Mouse (Mus musculus): ENCODE data around the gene Bcl11a.

The Bcl11a gene

DNA sequence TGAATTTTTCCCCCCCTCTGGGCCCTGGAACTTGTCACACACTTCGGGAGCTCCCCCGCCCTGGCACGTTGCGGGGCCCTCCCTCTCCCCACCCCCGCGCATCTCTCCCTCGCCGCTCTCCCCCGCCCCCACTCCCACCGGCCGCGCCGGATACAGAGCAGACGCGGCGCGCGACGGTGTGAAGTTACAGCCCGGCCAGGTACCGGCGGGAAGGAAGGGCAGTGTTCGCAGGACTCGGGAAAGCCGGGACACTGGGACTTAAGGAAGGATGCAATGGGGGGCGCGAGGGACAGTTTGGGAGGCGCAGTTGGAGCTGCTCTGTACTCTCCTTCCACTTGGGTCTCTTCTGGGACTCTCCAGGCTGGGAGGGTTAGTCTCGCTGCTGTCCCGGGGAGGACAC, 2.7 kb downstream of the Bcl11a start:
- DNase-seq = peak in 1 of 2 experiments; percentile 33

DNA sequence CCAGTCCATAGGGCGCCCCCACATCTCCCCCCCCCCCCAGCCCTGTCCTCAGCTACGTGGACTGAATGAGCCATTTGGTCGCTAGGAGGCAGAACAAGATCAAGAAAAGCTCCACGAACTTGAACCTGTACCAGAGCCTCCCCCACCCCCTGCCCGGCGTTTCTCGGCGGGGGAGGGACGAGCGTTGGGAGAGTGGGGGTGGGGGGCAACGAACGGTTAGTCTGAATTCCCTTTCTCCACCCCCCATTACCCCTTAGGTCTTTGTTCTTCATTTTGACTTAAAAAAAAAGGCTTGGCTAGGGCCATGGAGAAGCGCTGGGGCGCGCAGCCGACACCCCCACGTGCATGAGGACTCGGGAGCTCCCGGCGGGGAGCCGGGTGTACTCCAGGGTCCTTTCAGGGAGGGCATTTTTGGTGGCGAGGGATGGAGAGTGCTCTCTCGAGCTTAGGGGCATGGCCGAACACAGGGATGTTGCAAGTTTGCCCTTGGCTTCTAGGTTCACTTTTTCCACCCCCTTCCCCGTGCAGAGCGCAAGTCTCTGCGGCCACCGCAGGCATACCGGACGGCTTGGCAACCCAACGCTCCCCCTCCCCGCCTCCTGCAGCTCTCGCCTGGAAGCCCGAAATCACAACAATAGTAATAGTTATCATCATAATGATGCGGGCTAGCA, 3.3 kb downstream of the Bcl11a start:
- peak in 1 of 2 experiments; percentile 60 for DNase-seq

DNA sequence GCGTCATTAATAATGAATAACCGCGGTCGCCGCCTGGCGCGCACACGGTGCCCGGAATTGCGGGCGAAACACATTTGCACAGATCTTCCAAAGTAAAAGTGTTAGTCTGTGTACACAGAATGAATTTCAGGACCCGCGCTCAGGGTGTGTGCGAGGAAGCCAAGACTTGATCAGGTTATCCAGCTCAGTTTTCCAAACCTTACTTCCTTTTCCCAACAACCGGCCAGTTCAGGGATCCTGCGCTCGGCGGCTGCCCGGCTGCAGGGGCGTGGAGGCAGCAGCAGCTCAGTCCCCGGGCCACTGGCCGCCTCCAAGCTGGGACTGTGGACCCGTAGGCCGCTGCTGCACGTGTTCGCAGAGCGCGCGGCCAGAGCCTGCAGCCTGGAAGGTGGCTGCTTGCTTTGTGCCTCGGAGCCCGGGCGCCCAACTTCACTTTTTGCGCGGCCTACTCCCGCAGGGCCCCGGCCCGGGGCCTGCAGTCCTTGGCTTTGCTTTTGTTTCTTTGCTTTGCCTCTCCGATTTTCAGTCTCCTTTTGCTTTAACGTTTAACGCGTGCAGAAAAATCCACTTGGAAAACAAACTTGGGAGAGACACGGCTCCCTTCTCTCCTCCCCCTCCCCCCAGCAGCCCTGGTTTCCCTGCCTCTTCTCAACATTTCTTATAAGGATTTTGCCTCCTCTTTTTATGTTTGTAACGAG, 4.0 kb downstream of the Bcl11a start:
- DNase-seq = peak in 1 of 2 experiments; percentile 54

DNA sequence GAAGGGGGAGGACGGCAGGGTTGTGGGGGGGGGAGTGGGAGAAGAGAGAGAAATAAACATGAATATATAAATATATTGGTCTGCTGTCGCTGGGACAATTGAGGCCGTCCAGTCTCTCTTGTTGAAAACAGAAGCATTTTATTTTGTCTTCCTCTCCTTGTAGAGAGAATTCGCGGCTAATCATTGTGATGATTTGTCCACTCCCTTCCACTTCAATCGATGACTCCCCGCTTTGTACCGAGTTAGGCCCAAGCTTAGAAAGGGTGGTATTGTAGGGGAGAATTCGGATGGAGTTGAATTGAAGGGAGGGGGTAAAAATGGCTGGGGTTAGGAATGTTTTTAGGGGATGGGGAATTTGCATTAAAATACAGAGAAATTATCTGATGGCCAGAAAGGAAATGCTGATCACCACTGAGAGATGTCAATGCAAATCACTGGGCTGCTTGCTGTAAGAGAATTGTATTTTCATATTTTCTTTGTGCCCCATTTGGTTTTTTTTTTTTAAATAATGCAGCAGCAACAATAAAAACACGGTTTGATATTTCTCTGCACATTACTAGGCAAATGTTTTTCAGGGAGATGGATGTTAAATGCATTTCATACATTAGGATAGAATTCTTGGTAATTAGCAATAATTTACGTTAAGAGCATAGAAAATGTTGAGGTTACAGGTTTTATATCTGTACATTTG, 4.7 kb downstream of the Bcl11a start:
- DNase-seq = no peak

DNA sequence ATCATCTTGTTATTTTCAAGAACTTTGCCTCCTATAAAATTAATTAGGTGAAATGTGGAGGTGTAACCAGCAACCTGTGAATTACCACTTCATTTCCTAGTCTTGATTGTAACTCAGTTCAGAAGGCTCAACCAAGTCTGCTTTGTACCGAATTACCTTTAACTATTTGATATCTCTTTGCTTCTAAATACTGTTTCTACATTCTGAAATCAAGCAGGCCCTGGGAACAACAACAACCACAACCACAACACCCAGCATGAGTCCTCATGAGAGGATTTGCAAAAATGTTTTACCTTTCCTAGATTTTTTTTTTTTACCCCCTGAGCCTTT, 5.2 kb downstream of the Bcl11a start:
- DNase-seq = no peak

DNA sequence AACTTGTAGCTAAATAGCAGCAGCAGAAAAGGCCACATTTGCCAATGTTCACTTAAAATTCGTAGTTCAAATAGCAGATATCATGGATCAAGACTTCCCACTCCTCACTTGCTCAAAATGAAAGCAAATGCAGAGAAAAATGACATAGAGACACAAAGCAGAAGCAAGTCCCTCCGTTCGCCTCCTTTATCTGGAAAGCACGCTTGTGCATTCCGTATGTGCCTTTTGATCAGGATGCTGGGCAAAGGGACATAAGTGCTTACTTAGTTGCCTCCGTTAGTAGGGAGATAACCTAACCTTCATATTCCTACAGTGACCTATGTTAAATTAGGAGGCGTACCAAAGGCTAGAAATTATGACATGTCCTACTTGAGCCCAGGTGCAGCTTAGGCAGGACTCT, 5.6 kb downstream of the Bcl11a start:
- no peak for DNase-seq

DNA sequence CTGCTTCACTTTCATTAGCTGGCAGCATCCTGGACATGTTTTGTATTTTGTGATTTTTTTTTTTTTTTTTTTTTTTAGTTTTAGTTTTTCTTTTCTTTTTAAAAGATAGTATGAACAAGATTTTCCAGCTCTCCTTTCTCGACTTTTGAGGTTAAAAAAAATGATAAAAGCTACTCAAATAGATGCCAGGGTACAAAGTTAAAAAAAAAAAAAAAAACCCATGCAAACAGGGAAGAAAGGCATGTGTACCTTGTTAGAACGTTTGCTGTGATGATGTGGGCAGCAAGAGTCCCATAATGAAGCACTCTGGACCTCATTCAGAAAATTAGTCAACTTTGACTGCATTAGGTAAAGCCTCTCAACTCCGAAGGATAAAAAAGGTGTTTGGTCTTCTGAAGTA, 6.2 kb downstream of the Bcl11a start:
- no peak for DNase-seq

DNA sequence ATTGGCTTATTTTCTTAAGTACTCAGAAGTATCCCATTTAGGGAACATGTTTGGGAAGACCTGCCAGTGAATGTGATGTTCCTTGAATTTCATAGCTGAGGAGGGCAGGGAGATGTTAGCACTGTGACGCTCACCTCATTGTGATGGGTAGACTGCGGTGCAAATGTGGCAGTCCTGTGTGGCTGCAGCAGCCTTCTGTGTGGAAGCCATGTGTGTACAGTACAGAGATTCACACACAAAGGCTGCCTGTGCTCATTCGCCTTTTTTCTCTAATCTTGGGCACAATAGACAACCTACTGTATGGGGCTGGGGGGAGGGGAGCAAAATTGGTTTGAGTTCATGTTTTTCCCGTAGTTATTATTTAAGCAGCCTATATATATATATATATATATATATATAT, 6.7 kb downstream of the Bcl11a start:
- no peak for DNase-seq

DNA sequence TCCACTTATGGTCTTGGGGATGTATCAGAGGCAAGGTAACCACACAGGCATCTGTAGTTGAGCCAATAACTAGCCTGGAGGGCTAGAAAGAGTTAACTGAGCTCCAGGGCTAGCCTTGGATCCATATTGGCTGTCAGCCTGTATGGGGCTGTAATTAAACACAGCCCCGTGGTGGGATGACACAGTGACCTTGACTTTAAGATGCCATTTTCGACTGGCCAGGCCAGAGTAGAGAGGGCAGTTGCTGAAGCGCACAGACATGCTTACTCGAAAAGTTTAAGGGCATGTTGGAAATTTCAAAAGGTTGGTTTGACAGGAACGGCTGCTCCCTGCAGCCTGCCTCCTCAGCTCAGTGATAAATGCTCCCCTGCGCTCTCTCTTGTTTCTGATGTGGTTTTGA, 8.1 kb downstream of the Bcl11a start:
- no peak for DNase-seq

DNA sequence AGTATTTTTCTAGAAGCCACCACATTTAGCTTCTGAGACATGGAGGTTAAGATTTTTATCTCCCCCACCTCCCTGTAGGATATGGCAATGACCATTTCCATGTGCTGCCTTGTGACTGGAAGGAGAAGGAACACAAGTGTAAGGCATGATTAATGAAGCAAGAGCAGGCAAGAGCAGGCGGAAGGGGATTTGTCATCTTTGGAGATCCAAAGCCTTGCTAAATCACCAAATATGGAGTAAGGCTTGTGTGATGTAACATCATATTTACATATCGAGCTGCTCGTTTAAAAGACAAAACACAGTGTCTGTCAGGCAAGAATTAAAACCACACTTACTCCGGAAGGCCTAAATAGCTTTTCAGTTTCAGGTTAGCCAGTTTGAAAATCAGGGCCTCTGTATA, 9.2 kb downstream of the Bcl11a start:
- no peak for DNase-seq

DNA sequence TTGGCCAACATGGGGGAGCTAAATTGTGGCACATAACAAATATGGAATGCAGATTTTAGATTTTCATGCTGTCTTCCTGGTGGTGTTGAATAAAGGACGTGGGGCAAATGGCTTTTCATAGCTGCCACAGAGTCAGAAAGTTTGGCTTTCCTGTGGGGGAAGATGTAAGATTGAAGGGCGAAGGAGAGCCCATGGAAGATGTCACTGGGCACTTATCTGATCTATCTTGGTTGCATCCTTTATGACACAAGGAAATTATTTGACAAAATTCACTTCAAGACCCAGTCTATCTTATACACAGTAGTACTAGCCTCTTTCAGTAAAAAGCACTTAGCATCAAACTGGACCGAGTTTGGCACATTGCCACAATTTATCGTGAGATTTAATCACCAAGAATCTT, 12.6 kb downstream of the Bcl11a start:
- no peak for DNase-seq

DNA sequence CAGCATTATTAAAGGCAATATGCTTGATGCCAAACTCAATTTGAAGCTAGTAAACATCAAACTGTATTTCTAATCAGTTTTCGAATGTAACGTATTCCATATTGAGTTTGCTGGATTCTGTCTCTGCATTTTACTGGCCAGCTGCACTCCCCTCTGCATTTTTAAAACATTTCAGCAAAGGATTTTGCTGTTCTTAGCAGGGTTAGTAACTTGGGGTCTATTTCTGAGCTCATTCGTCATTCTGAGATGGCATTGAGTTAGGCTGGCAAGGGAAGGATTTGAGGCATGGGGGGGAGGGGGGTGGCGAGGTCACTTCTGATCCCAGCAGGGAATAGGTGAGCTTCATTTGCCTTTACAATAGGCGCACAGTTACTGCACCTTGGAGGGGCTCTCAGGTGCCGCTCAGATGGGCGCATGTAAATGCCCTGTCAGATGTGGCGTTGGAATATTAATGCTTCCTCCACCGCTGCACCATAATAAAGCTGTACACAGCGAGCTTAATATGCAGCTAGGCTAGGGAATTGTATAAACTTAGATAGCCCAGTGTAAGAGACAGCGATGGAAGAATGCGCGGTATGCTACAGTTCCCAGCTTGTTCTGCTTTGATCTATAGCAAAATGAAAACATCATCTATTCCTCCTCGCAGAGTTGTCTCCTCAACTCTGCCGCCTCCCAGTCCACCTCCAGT, 13.7 kb downstream of the Bcl11a start:
- no peak for DNase-seq

DNA sequence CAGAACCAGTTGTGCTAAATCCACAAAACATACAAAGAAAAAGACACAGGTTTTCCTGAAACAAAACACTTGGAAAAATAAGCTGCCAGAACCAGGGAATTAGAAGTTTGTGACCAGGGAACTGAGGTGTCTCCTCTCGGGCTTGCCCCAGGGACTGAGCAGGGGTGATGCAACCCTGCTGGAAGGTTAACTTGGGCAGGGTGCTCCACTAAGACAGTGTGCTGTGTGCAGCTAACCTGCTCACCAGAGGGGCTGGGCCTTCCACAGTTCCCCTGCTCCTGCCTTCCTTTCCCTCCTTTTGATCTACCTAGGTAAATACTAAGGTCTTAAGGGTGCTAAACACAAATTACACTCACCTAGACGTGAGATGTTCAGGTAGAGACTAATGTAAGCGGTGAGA, 14.8 kb downstream of the Bcl11a start:
- no peak for DNase-seq

DNA sequence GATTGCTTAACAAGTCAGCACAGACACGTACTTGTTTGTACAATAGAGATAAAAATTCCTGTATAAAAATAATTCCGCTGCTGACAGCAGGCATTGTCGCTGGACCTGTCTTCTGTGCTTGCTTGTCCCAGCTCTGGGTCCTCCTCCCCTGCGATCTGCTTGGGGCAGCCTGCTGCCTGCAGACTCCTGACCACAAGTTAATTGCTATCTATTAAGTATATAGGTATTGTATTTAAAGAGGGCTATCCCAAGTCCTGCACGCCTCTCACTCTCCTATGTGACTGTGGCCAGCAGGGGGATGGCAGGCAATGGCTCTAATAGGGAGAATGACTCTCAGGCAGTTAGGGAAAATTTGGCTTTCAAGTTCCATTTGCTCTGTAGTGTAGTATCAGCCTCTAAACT, 16.2 kb downstream of the Bcl11a start:
- DNase-seq = no peak

DNA sequence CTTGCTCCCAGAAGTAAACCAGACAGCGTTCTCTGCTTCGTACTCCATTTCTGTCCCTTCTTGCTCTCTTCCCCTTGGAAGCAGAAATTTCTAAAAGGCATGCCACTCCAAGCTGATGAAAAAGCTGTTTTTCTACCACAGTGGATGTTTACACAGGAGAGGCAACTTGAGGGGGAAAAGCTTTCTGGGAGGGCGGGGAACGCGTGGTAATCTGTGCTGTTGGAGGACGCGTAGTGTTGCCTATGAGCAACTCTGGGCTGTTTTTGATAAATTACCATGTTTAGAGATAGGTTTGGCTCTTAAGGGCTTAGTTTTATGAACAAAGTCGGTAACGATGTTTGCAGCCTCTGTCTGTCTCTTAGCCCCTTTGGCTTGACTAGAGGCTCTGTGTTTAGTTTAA, 17.4 kb downstream of the Bcl11a start:
- no peak for DNase-seq

DNA sequence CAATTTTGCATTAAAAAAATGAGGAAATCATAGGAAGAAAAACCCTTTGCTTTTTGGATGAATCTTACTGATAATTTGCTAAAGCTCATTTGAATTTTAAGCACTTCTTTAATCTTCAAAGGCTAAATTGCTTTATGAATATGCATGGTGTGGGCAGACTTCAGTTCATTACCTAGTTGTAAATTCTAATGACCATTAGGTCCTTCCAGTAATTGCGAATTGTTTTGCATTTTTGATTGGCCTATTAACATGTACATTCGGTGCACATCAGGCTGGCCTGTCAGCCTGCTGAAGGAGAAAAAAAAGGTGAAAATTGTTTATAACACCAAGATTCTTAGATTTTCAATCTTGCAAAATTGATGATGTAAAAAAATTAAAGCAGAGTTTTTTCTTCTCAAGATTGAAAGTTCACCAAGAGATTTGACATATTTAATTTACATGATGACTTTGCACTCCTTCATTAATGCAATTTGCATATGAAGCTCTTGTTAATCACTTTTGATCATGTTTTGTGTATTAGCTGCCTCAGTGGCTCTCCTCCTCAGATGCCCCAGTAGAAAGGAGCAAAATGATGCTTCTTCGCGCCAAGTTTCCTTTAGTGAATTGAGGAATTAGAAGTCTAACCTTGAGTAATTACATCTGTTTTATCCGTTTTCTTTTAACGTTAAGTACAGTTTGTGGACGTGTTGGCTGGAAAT, 17.9 kb downstream of the Bcl11a start:
- no peak for DNase-seq

DNA sequence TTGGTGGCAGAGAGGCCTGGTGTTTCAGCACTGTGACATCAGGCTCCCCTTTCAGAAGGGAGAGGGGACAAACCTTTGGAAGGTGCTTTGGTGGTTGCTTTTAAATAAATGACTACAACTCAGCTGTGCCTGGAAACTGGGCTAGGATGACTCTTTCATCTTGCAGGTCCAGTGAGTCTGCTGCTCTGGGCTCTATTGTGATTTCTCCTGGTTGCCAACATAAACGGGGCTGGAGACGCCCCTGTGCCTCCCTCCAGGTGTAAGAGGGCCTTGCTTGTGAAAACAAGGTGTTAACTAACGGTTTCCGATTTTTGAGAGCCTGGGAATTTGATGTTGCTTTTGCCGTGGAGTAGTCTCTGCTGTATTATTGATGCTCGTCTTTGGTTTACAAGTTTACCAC, 18.6 kb downstream of the Bcl11a start:
- DNase-seq = no peak

DNA sequence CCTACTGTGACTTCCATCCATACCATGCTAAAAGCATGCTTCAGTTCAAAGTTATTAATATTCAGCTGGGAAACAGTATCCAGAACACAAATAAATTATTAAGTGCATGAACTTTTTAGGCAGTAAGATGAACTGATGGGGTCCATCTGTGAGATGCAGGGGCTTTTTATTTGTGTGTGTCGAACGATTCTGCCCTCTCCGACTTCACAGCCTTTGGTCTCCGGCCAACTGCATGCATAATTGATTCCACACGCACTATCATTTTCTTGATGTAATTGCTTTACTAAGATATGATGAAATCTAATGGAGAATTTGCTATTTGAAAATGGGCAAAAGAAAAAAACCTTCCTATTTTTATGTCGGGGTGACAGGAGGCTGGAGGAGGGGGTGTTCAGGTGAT, 19.2 kb downstream of the Bcl11a start:
- DNase-seq = no peak

DNA sequence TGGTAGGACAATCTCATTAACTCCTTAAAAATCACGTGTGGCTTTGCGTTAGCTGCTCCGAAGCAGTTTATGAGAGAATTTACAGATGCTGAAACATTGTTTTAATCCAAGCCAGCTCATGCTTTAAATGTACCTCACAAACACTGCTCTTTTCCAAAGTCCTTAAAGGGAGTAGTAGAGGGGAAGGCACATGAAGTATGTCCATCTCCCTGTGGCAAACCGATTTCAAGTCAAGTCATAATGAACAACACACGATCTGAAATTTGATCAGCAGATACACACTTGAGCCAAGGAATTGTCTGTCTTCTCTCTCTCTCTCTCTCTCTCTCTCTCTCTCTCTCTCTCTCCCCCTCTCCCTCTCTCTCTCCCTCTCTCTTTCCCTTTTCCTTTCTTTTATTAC, 20.2 kb downstream of the Bcl11a start:
- DNase-seq = no peak

DNA sequence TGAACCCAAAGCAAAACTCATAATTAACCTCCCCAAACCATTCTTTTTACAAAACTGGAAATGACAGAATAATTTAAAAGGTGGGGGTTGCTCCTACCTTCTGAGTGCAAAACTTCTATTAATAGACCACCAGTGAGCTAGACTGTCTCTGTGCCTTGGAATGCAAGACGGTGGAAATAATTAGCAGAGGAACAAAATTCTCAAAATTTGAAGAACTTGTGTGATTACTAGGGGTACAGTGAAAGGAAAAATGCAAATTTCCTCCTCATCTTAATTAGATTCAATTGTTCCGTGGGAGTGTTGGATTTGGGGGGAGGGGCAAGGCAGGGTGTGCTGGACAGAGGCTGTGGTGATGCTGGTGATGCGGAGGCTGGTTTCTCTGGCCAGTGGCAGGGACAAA, 20.8 kb downstream of the Bcl11a start:
- no peak for DNase-seq

DNA sequence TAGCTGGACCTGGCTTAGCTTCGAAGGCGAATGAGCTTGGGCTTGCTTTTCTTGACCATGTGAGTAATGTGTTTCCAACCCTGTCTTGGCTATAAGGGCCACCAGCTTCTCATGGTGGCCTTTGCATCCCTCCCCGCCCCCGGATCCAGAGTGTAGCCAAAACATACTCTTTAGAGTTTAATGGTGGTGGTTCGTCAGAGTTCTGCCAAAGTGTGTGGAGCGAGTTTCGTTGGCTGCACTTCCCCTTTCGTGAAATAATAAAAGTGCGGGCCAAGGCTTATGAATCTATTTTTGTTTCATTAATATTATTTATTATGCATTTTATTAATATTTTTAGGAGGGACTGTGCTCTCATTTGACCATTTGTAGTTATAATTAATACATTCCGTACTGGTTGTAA, 21.4 kb downstream of the Bcl11a start:
- no peak for DNase-seq

DNA sequence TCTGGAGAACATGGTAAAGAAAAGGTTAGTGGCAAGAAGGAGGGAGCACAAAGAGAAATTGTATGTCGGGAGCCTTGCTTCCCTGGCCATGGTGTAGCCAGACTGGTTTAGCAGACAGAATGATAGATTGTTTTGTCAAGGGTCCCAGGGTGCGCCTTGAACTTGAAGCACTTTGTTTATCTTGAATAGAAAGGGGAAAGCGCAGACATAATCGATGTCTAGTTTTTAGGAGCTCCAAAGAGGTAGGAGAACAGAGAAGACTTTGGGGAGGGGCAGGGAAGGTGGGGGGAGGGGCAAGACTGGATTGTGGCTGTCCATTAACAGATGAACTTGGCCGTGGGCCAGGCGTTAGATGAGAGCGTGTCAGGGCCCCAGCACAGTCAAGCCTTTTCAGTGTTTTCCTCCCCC, 22.0 kb downstream of the Bcl11a start:
- peak in 1 of 2 experiments; percentile 53 for DNase-seq

DNA sequence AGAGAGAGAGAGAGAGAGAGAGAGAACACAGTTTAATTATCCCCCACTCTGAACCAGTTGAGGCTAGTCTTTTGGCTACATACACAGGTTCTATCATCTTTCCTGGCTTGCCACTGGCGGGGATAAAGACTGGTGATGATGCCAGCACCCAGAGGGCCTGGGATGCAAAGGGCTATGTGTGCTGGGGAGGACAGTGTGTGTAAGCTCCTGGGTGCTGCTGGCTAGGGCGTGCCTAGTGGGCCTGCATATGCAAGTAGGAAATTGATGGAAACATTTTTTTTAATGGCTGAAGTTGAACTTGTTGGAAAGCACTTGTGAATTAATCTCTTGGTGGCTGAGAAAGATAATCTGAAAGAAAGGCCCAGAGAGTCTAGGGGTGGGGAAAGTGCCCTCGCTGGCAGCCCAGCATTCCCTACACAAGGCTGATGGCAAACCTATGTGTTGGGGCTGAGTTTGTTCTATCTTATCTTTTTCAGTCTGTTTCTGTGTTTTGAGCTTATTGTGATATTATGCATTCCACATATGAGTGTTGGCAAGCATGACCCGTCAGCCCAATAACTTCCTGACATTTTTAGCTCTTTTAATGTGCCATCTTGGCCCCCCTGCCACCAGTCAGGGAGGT, 22.7 kb downstream of the Bcl11a start:
- DNase-seq = no peak
